Mouse (Mus musculus) bone marrow, adult 2 months (tissue): Measurements from ENCODE around the gene Inf2. TPM values are rescaled to one million over a fixed set of nuclear protein-coding genes. Genes with fewer than 3 reads are reported as not detected.

Experiments
- H3K27ac ChIP-seq: fragments of 200-500 bp; 2 replicates; pipeline ENCODE4 v1.5.1; 2012; ENCODE audit warnings: low read depth, mild to moderate bottlenecking, control low read depth, inconsistent platforms, low read length; ENCODE audit not compliant: control insufficient read depth, poor library complexity, insufficient read depth
- H3K4me1 ChIP-seq: fragments of 200-500 bp; 2 replicates; pipeline ENCODE4 v1.6.1; 2011; ENCODE audit warnings: low read length; ENCODE audit not compliant: control insufficient read depth, insufficient read depth
- H3K4me3 ChIP-seq: fragments of 200-500 bp; replicated peaks from 2 replicates; pipeline ENCODE3; 2011; ENCODE audit warnings: mild to moderate bottlenecking, low read depth, low read length, control low read depth; ENCODE audit not compliant: control insufficient read depth
- CTCF ChIP-seq: fragments of 200-500 bp; IDR thresholded peaks from 2 replicates; pipeline ENCODE4 v1.5.1; 2011; ENCODE audit warnings: low read length, control low read depth; ENCODE audit not compliant: control insufficient read depth, insufficient read depth
- POLR2A ChIP-seq: fragments of 200-500 bp; IDR thresholded peaks from 2 replicates; pipeline ENCODE4 v1.6.1; 2011; ENCODE audit warnings: low read depth, mild to moderate bottlenecking, control low read depth, low read length, borderline replicate concordance; ENCODE audit not compliant: control insufficient read depth
- WGBS: fragments of 180-500 bp; shearing (Covaris S2); methylation state at CpG from one replicate; pipeline ENCODE4 v1.1.7; 2018; 5-methylcytosine and 5-hydroxymethylcytosine counted together
- polyA plus RNA-seq: library from polyadenylated mRNA; stranded (reverse); fragments of >200 nt; gene quantifications from 2 replicates; pipeline ENCODE4 v1.2.4, GENCODE M21; 2011; ENCODE audit warnings: low replicate concordance; ENCODE audit not compliant: missing spikeins, insufficient read depth, insufficient read length

Gene Inf2
- 40.0 and 82.8 TPM in 2 replicates for polyA plus RNA-seq

GRCm38 (mm10) chr12:112588426-112589256, at the start of gene Inf2:
Gene Inf2 (plus strand): TSS chr12:112588784.
- TF ChIP-seq POLR2A: peak; percentile 52; the same call in 1 of the 2 replicates
- no peak for TF ChIP-seq CTCF
- Histone ChIP-seq H3K4me1 (peaks cover 3% of the 10 kb centered on the region), H3K27ac (peak within 1 kb of the TSS; percentile 31), H3K4me3 (peak within 1 kb of the TSS; percentile 81)
- WGBS: under 1% methylated on average over 60 of the region's 60 CpGs

- H3K27ac ChIP-seq: no peak overlapping the region
- no peaks in the 10 kb centered on the region for H3K4me1 ChIP-seq
- TF ChIP-seq CTCF: no peak
- no peak for TF ChIP-seq POLR2A
- H3K4me3 ChIP-seq: no peak overlapping the region
- 79% methylated on average over 7 of the region's 7 CpGs for WGBS
Measured at GRCm38 (mm10) chr12:112539466-112539965, 49.1 kb upstream of the Inf2 start.

GRCm38 (mm10) chr12:112540321-112540720, 48.3 kb upstream of the Inf2 start:
- no peak for TF ChIP-seq CTCF
- no peak for TF ChIP-seq POLR2A
- Histone ChIP-seq H3K27ac (no peak overlapping the region), H3K4me1 (no peaks in the 10 kb centered on the region), H3K4me3 (no peak overlapping the region)
- 88% methylated on average over 12 of the region's 12 CpGs for WGBS

GRCm38 (mm10) chr12:112541483-112542091, 47.0 kb upstream of the Inf2 start:
- TF ChIP-seq POLR2A (no peak), CTCF (no peak)
- H3K27ac ChIP-seq: no peak overlapping the region
- no peak overlapping the region for H3K4me3 ChIP-seq
- WGBS: 81% methylated on average over 8 of the region's 8 CpGs
- no peaks in the 10 kb centered on the region for H3K4me1 ChIP-seq

GRCm38 (mm10) chr12:112542257-112542919, 46.2 kb upstream of the Inf2 start:
- H3K4me3 ChIP-seq: no peak overlapping the region
- no peaks in the 10 kb centered on the region for H3K4me1 ChIP-seq
- WGBS: 67% methylated on average over 13 of the region's 13 CpGs
- no peak overlapping the region for H3K27ac ChIP-seq
- TF ChIP-seq POLR2A (no peak), CTCF (no peak)

GRCm38 (mm10) chr12:112542920-112543300, 45.7 kb upstream of the Inf2 start:
- 12% methylated on average over 11 of the region's 11 CpGs for WGBS
- no peaks in the 10 kb centered on the region for H3K4me1 ChIP-seq
- TF ChIP-seq CTCF (peak; percentile 87), POLR2A (no peak)

GRCm38 (mm10) chr12:112543941-112544340, 44.6 kb upstream of the Inf2 start:
- Histone ChIP-seq H3K27ac (no peak overlapping the region), H3K4me1 (no peaks in the 10 kb centered on the region), H3K4me3 (no peak overlapping the region)
- TF ChIP-seq CTCF (no peak), POLR2A (no peak)
- 64% methylated on average over 9 of the region's 9 CpGs for WGBS

More at GRCm38 (mm10) chr12:112542920-112543300, 45.7 kb upstream of the Inf2 start:
- no peak overlapping the region for H3K27ac ChIP-seq
- H3K4me3 ChIP-seq: no peak overlapping the region

- TF ChIP-seq CTCF (no peak), POLR2A (no peak)
- no peaks in the 10 kb centered on the region for H3K4me1 ChIP-seq
- no peak overlapping the region for H3K27ac ChIP-seq
- WGBS: 69% methylated on average over 12 of the region's 12 CpGs
- H3K4me3 ChIP-seq: no peak overlapping the region
Measured at GRCm38 (mm10) chr12:112544946-112545701, 43.5 kb upstream of the Inf2 start.
